Mouse (Mus musculus) liver, embryonic 12.5 days (tissue): ENCODE data around the gene Vps13a. TPM values are rescaled to one million over a fixed set of nuclear protein-coding genes. Genes with fewer than 3 reads are reported as not detected.
"Not testable (repeated sequence)": the region's sequence is repeated elsewhere in the genome, so short reads cannot be mapped to it uniquely, and the experiment has no call there.

Experiments
- ATAC-seq: fragments of 200-750 bp; cut with Nextera tagmentation; 2 replicates; pipeline ENCODE4 v1.8.0; 2017; ENCODE audit warnings: moderate number of reproducible peaks, mild to moderate bottlenecking, moderate library complexity
- H3K27ac ChIP-seq: fragments of 300-500 bp; sonication (generic); 2 replicates; pipeline ENCODE4 v1.5.1; 2016; ENCODE audit warnings: mild to moderate bottlenecking
- H3K27me3 ChIP-seq: fragments of 300-500 bp; sonication (generic); replicated peaks from 2 replicates; pipeline ENCODE4 v1.6.1; 2016; ENCODE audit warnings: mild to moderate bottlenecking, moderate library complexity
- H3K36me3 ChIP-seq: fragments of 300-500 bp; sonication (generic); 2 replicates; pipeline ENCODE4 v1.6.1; 2016; ENCODE audit warnings: mild to moderate bottlenecking, moderate library complexity
- H3K4me1 ChIP-seq: fragments of 300-500 bp; sonication (generic); 2 replicates; pipeline ENCODE4 v1.6.1; 2016
- H3K4me2 ChIP-seq: fragments of 300-500 bp; sonication (generic); 2 replicates; pipeline ENCODE4 v1.6.1; 2016; ENCODE audit warnings: mild to moderate bottlenecking, moderate library complexity
- H3K4me3 ChIP-seq: fragments of 300-500 bp; sonication (generic); 2 replicates; pipeline ENCODE4 v1.5.1; 2016; ENCODE audit warnings: mild to moderate bottlenecking, moderate library complexity
- H3K9ac ChIP-seq: fragments of 300-500 bp; sonication (generic); 2 replicates; pipeline ENCODE4 v1.6.1; 2016; ENCODE audit warnings: mild to moderate bottlenecking, moderate library complexity
- H3K9me3 ChIP-seq: fragments of 300-500 bp; sonication (generic); replicated peaks from 2 replicates; pipeline ENCODE4 v1.6.1; 2016; ENCODE audit warnings: mild to moderate bottlenecking, moderate library complexity
- WGBS: fragments of 180-500 bp; shearing (Covaris S2); methylation state at CpG from one replicate; pipeline ENCODE4 v1.1.7; 2016; ENCODE audit not compliant: insufficient replicate concordance; 5-methylcytosine and 5-hydroxymethylcytosine counted together
- polyA plus RNA-seq: library from polyadenylated mRNA; unstranded; fragments of >200 nt; fragmentation: Nextera tagmentation; extraction: Ambion mirVana; gene quantifications from 2 replicates; pipeline ENCODE4 v1.2.1, GENCODE M21; 2016

Vps13a gene
- polyA plus RNA-seq, 1 experiment from 2014 or later, result 10.0 TPM

DNA sequence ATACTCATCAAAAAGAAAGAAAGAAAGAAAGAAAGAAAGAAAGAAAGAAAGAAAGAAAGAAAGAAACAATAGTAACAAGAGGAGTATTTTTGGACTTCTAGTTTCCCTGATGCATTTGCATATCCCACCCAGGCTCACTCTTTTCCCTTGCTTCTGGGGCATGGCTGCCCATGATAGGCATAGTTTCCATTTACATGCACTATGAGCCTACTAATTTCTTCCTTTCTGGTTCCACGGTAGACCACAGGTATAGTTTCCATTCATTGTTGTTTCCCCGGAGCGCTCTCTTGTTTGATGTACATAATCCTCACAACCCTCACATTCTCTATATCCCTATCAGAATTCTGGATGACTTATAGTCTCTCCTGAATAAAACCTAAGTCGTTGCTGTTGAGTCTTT lies 9.2 kb upstream of the Vps13a start:
- WGBS, result 69% methylated on average over 4 of the region's 4 CpGs

DNA sequence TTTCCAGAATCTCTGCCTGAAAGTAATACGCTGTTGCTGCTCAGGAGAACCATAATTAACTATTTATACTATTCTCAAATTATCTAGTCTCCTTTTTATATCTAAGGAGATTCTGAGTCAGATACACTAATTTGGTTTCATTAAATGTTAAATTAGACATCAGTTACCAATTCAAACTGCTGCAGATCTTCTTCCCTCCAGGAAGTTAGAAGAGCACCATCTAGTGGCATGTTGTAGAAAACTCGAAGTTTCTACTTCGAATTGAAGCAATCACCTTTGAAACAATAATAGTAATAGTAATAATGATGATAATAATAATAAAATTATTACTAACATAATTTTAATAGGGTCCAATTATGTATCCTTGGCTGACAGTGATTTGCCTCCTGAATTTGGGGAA lies 4.1 kb upstream of the Vps13a start:
- Histone ChIP-seq H3K27me3 (peaks cover 8% of the 10 kb centered on the region; the same call in 1 of the 2 replicates), H3K9me3 (no peaks in the 10 kb centered on the region), H3K4me3 (no peak overlapping the region), H3K27ac (no peak overlapping the region), H3K36me3 (no peaks in the 10 kb centered on the region), H3K9ac (no peak overlapping the region), H3K4me1 (peaks cover 8% of the 10 kb centered on the region), H3K4me2 (no peak overlapping the region)
- no peak for ATAC-seq
- 24% methylated on average over 3 of the region's 3 CpGs for WGBS

More for the DNA sequence above, 9.2 kb upstream of the Vps13a start:
- Histone ChIP-seq H3K4me3 (no peak overlapping the region), H3K27ac (no peak overlapping the region), H3K36me3 (no peaks in the 10 kb centered on the region), H3K4me1 (no peaks in the 10 kb centered on the region), H3K4me2 (no peak overlapping the region), H3K9ac (no peak overlapping the region), H3K9me3 (no peaks in the 10 kb centered on the region), H3K27me3 (peaks cover 5% of the 10 kb centered on the region; the same call in 1 of the 2 replicates)
- no peak for ATAC-seq

DNA sequence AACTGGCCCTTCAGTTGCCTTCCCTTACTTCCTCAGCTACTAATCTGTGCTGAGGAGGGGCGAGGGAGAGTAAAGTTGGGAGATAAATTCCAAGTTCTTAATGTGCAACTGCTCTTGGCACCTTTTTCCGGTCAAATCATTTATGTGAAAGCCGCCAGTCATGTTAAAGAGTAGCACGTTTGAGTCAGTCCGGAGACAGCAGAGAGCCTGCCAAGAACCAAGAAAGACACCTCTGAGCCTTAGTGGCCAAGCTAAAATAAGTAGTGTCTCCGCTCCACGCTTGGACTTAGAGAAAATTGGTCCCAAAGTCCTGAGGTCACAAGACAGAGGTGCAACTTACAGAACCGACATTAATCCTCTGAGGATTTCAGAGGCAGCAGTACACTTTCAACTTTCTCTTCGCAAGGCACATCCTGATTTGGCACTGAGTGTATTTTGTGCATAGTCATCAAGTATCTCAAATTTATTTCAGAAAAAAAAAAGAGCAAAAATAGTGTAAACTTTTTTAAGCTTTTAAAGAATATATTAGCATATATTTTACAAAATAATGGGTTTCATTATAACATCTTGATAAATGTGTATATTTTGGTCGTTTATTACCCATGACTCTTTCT lies 780 bp upstream of the Vps13a start:
- no peaks in the 10 kb centered on the region for H3K9me3 ChIP-seq
- H3K36me3 ChIP-seq, result no peaks in the 10 kb centered on the region
- H3K4me3 ChIP-seq, result peak overlapping the region; percentile 83
- 9% methylated on average over 10 of the region's 10 CpGs for WGBS
- peak overlapping the region; percentile 88 for H3K27ac ChIP-seq
- H3K4me1 ChIP-seq, result peaks cover 33% of the 10 kb centered on the region
- peak overlapping the region; percentile 98 for H3K4me2 ChIP-seq
- peaks cover 8% of the 10 kb centered on the region; the same call in 1 of the 2 replicates for H3K27me3 ChIP-seq
- H3K9ac ChIP-seq, result peak overlapping the region; percentile 78
- ATAC-seq, result peak; percentile 1; the same call in 1 of the 2 replicates

DNA sequence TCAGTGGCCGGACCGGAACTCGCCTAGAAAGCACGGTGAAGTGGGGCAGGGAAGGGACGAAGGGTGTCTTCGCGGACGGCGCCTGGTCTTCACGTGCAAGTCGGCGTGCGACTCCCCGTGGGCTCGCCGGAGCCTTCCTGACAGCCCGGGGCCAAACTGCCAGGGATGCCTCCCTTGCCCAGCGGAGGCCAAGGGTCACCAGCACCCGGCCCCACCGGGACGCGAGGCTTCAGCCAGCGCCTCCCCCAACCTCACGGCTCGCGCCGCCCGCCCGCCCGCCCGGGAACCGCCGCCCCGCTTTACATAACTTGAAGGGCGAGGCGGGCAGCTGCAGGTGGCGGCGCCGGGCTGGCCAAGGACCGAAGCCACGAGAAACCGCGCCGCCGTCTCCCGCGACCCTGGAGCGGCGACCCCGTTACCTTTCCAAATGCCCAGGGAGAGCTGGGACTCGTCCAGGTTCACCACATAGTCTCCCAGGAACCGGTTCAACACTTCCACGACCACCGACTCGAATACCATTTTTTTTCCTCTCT lies 416 bp downstream of the Vps13a start:
- Histone ChIP-seq H3K36me3 (no peaks in the 10 kb centered on the region), H3K4me1 (peaks cover 39% of the 10 kb centered on the region), H3K4me2 (peak overlapping the region; percentile 98), H3K9me3 (no peaks in the 10 kb centered on the region), H3K9ac (peak overlapping the region; percentile 85), H3K27me3 (peaks cover 8% of the 10 kb centered on the region; the same call in 1 of the 2 replicates), H3K27ac (peak overlapping the region; percentile 78), H3K4me3 (peak overlapping the region; percentile 83)
- peak; percentile 73 for ATAC-seq
- WGBS, result under 1% methylated on average over 55 of the region's 55 CpGs

DNA sequence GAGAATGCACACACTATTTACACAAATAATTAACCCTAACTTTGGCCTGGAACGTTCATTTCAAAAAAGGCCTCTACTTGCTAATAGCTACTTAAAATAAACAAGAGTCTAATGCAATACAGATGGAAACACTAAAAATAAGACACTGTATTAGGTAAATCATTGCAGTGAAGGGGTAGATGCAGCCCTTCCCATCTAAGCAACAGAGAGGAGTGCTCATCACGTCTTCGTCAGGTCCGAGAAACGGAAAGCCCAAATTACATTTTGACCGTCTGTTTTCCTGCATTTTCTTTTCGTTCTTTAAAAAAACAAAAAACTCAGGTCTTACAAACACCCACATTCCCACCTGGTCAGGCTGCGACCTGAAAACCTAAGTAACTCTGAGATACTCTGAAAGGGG lies 947 bp downstream of the Vps13a start:
- peaks cover 8% of the 10 kb centered on the region; the same call in 1 of the 2 replicates for H3K27me3 ChIP-seq
- peaks cover 39% of the 10 kb centered on the region for H3K4me1 ChIP-seq
- peak overlapping the region; percentile 85 for H3K9ac ChIP-seq
- ATAC-seq, result no peak
- H3K27ac ChIP-seq, result peak overlapping the region; percentile 78
- peak overlapping the region; percentile 98 for H3K4me2 ChIP-seq
- H3K36me3 ChIP-seq, result no peaks in the 10 kb centered on the region
- H3K4me3 ChIP-seq, result peak overlapping the region; percentile 83
- H3K9me3 ChIP-seq, result no peaks in the 10 kb centered on the region
- WGBS, result 7% methylated on average over 8 of the region's 8 CpGs

DNA sequence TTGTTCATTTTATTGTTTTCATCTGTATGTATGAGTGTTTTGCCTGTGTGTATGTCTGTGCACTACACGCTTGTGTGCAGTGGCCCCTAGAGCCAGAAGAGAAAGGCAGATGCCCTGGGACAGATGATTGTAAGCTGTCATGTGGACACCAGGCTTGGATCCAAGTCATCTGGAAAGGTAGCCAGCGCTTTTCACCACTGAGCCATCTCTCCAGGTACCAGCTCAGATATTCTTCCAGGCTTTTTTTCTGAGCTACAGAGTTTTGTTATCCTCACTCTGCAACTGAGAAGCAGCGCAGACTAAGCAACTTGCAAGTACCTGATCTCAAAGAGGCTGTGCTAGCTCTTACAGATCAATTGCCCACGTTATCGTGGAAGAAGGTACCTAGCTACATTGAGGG lies 1.5 kb downstream of the Vps13a start:
- Histone ChIP-seq H3K27ac (0 out of 2 replicates have a peak overlapping the region, but pooled peaks have one; percentile 17), H3K9ac (peak overlapping the region; percentile 85), H3K4me2 (peak overlapping the region; percentile 98), H3K9me3 (no peaks in the 10 kb centered on the region), H3K4me1 (peaks cover 39% of the 10 kb centered on the region), H3K36me3 (no peaks in the 10 kb centered on the region), H3K27me3 (peaks cover 8% of the 10 kb centered on the region; the same call in 1 of the 2 replicates), H3K4me3 (peak overlapping the region; percentile 83)
- 51% methylated on average over 5 of the region's 5 CpGs for WGBS
- ATAC-seq, result no peak

DNA sequence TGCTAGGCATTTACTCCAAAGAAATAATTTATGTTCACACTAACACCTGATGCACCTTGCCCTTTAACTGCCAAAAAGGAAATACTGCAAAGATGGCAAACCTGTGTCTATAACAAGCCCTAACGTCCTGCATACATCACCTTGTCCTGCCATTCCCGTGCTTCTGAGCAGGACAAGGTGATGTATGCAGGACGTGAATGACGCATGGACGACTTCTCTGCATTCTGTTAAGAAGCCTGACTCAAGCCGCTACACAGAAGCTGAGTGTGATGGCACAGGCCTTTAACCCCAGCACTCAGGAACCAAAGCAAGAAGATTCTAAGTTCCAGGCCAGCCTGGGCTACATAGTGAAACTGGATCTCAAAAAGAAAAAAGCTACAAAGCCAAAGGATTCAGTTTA lies 2.2 kb downstream of the Vps13a start:
- H3K4me3 ChIP-seq, result peak overlapping the region; percentile 41

DNA sequence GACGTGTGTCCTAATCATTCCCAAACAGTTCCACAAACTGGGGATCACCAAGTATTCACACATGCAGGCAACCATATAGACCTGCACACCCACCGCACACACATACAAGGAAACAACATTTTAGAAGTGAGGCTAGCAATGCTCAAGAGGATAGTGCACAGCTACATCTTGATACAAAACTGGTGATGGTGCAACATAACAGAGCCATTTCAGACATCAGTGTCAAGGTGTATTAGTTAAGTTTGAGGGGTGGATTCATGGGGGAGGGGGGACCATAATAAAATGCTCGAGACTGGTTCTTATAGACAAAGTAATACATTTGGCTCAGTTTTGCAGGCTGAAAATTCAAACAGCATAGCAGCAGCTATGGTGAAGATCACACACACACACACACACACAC lies 2.8 kb downstream of the Vps13a start:
- Histone ChIP-seq H3K36me3 (no peaks in the 10 kb centered on the region), H3K4me3 (peak overlapping the region; percentile 41), H3K27ac (peak overlapping the region; percentile 70), H3K27me3 (peaks cover 7% of the 10 kb centered on the region; the same call in 1 of the 2 replicates), H3K4me2 (peak overlapping the region; percentile 70), H3K9me3 (no peaks in the 10 kb centered on the region), H3K9ac (peak overlapping the region; percentile 55), H3K4me1 (peaks cover 47% of the 10 kb centered on the region)
- 62% methylated on average over 3 of the region's 3 CpGs for WGBS
- ATAC-seq, result no peak

More for the DNA sequence above, 2.2 kb downstream of the Vps13a start:
- peaks cover 42% of the 10 kb centered on the region for H3K4me1 ChIP-seq
- H3K9me3 ChIP-seq, result no peaks in the 10 kb centered on the region
- 54% methylated on average over 6 of the region's 6 CpGs for WGBS
- H3K27me3 ChIP-seq, result peaks cover 8% of the 10 kb centered on the region; the same call in 1 of the 2 replicates
- no peak for ATAC-seq
- H3K27ac ChIP-seq, result peak overlapping the region; percentile 70
- peak overlapping the region; percentile 23; the same call in 1 of the 2 replicates for H3K9ac ChIP-seq
- no peaks in the 10 kb centered on the region for H3K36me3 ChIP-seq
- peak overlapping the region; percentile 70 for H3K4me2 ChIP-seq

DNA sequence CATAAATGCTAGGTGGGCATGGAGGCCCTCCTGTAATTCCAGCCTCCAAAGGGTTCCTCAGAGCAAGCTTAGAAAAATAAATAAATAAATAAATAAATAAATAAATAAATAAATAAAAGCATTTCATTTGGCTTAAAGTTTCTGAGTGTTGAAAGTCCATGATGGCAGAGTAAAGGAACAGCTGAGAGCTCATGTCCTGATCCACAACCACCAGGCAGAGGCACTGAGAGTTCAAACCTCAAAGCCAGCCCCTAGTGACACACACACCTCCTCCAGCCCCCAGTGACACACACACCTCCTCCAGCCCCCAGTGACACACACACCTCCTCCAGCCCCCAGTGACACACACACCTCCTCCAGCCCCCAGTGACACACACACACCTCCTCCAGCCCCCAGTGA lies 3.3 kb downstream of the Vps13a start:
- ATAC-seq, H3K27ac ChIP-seq, H3K27me3 ChIP-seq, H3K36me3 ChIP-seq, H3K4me3 ChIP-seq, H3K9me3 ChIP-seq: not testable (repeated sequence)
- peak overlapping the region; percentile 55; the same call in 1 of the 2 replicates for H3K9ac ChIP-seq
- peak overlapping the region; percentile 70 for H3K4me2 ChIP-seq
- H3K4me1 ChIP-seq, result peaks cover 46% of the 10 kb centered on the region

DNA sequence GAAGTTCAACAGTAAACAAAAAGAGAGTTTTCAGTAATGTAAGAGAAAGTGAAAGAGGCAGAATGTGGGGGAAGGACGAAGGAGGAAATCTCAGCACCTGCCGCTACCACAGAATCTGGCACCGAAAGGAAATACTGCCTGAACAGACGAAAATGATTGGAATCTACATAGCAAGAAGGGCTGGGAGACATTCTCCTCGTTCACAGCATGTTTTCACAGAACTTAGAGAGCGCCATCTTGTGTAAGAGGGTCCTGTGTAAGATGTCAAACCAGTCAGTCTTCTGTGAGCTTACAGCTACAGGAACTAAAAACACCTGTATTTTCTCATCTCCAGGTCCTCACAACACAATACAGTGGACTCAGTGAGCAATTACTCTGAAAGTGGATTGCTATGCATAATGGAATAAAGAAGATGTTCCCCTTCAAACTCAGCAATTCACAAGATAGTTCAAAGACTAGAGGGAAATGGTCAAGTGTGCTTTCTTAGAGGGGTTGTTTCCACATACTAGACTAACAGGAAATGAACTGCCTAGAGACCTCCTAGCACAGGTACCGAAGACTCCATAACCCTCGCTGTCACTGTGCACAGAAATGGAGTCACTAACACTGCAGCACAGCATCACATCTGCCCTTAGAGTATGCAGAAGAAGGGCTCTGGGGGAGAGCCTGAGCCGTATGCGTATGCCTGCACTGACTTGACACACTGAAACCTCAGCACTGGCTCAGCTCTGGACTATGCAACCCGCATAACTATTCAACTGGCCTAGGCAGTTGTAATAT lies 7.3 kb downstream of the Vps13a start:
- Histone ChIP-seq H3K4me1 (peaks cover 30% of the 10 kb centered on the region), H3K27me3 (no peaks in the 10 kb centered on the region), H3K9me3 (no peaks in the 10 kb centered on the region), H3K27ac (no peak overlapping the region), H3K4me3 (no peak overlapping the region), H3K4me2 (no peak overlapping the region), H3K36me3 (no peaks in the 10 kb centered on the region), H3K9ac (no peak overlapping the region)
- no peak for ATAC-seq
- 59% methylated on average over 11 of the region's 11 CpGs for WGBS

DNA sequence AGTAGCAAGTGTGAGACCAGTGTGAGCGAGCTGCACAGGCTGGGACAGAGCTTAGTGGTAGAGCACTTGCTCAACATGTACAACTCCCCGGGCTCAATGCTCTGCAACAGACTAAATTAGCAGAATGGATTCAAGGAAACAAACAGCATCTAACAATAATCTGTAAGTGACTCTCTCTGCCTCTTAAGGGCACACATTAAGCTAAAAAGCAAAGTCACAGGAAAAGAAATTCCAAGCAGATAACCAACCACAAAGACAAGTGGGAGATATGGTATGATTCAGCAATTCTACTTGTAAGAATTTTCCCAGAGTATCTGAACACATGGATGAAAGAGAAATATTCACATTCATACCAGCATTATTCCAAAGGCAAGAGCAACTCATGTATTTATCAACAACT lies 13.3 kb downstream of the Vps13a start:
- peak overlapping the region; percentile 6; the same call in 1 of the 2 replicates for H3K4me2 ChIP-seq
- WGBS, result 38% methylated on average over 2 of the region's 2 CpGs
- H3K4me1 ChIP-seq, result peaks cover 25% of the 10 kb centered on the region
- H3K4me3 ChIP-seq, result no peak overlapping the region
- H3K9me3 ChIP-seq, result no peaks in the 10 kb centered on the region
- H3K27ac ChIP-seq, result peak overlapping the region; percentile 60; the same call in 1 of the 2 replicates
- H3K9ac ChIP-seq, result 0 out of 2 replicates have a peak overlapping the region, but pooled peaks have one; percentile 1
- H3K36me3 ChIP-seq, result no peaks in the 10 kb centered on the region
- peak; percentile 44; the same call in 1 of the 2 replicates for ATAC-seq
- no peaks in the 10 kb centered on the region for H3K27me3 ChIP-seq

DNA sequence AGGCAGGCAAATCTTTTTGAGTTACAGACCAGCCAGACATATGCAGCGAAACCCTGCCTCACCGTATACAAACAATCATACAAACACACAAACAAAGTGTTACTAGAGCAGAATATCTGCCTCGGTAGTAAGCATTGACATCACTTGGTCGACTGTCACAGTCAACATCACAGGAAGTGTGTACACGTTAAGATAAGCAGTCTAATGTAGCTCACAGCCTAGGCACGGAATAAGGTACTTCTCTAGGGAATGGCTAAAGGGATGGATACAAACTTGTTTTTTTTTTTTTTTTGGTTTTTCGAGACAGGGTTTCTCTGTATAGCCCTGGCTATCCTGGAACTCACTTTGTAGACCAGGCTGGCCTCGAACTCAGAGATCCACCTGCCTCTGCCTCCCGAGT lies 23.3 kb downstream of the Vps13a start:
- not testable (repeated sequence) for H3K27ac ChIP-seq, H3K4me3 ChIP-seq, H3K4me2 ChIP-seq, ATAC-seq, H3K27me3 ChIP-seq, H3K9ac ChIP-seq, H3K9me3 ChIP-seq, H3K4me1 ChIP-seq
- peaks cover 12% of the 10 kb centered on the region for H3K36me3 ChIP-seq
- WGBS, result 39% methylated on average over 9 of the region's 9 CpGs
